Mouse (Mus musculus): ENCODE measurements around the gene Lalba.

DNA sequence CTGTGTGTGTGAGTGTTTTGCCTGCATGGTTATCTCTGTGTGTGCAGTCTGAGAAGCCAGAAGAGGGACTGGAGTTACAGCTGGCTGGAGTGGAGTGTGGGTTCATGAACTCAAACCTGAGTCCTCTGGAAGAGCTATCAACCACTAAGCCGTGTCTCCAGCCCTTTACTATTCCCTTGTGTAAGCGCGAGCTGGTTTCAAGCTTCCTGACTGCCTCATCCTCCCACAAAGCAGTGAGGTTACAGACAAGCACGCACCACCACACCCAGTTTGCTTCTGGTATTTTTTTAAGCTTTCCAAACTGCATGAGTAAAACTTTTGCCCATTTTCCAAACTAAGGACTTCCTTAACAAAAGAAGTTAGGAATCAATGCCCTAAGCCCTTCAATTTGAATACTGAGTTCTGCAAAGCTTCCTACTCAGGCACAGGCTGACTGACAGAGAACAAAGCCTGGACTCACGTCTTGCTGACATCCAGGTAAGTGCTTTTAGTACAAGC is 45.6 kb upstream of the Lalba start:
- no peak for TF ChIP-seq CTCF (IDR thresholded peaks at IDR 0.05; ENCODE audit: borderline replicate concordance, extremely low read depth, insufficient read depth, insufficient read length)
- TF ChIP-seq POLR2A (IDR thresholded peaks at IDR 0.05; ENCODE audit: borderline replicate concordance, extremely low read depth, insufficient read depth, insufficient read length, poor library complexity, severe bottlenecking) = no peak

Data from brain, embryonic 14.5 days (tissue).